Mouse (Mus musculus): ENCODE results near the gene Nyap2.

DNA sequence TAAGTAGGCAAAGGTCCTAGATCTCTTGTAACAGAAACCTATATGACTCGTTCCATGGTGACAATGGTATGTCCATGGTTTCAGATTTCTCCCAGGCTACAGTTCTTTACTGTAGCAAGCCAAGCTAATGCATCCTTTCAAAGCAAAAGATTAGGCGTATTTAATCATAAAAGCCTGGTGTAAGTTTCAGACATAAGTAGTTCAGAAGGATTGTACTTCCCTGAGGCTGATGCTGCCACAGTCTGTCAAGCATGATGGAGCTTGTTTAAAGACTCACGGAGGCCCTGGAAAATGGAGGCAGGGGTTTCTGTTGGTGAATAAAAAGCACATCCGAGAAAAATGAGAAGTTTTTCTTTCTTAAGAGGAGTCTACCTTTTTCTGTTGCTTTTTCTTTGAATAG, 134.7 kb downstream of the Nyap2 start:
- TF ChIP-seq CTCF (conservative IDR thresholded peaks at IDR 0.05; ENCODE audit: low read length) (no peak), NANOG (IDR thresholded peaks at IDR 0.05; ENCODE audit: borderline replicate concordance, low read length) (no peak), POU5F1 (IDR thresholded peaks at IDR 0.05; ENCODE audit: borderline replicate concordance, low read length) (no peak)

Measured in E14TG2a.4 (cell line).